Mouse (Mus musculus): ENCODE measurements at regions not wholly inside any gene's neighbourhood (a gene's known extent, or its start where the extent isn't known, plus 50 kb on each side); places are given as distances from the start of the nearest gene placed in this dataset.
A peak's percentile ranks its signal among the peaks of the same experiment; 100 is the strongest.

GRCm38 (mm10) chr15:67423922-67424321, 923.2 kb upstream of the Lrrc6 start:
- Histone ChIP-seq H3K27ac (ENCODE audit: low read depth) (peak overlapping the region; percentile 84), H3K4me2 (ENCODE audit: low read depth, low read length) (no peak overlapping the region), H3K36me3 (replicated peaks; ENCODE audit: insufficient read depth, low read length) (no peaks in the 10 kb centered on the region), H3K4me1 (ENCODE audit: insufficient read depth) (peaks cover 19% of the 10 kb centered on the region), H3K27me3 (ENCODE audit: insufficient read depth, low read length) (no peaks in the 10 kb centered on the region), H3K9me3 (ENCODE audit: low read length) (no peaks in the 10 kb centered on the region), H3K9ac (replicated peaks) (no peak overlapping the region), H3K4me3 (ENCODE audit: low read depth, low read length) (no peak overlapping the region)
- DNase-seq: peak; percentile 48
- TF ChIP-seq CTCF (IDR thresholded peaks at IDR 0.05; ENCODE audit: low read depth): no peak
- peak; percentile 58; the same call in 1 of the 2 replicates for TF ChIP-seq EP300 (IDR thresholded peaks at IDR 0.05; ENCODE audit: low read depth)
- WGBS (ENCODE audit: insufficient replicate concordance): 13% methylated on average over 3 of the region's 3 CpGs
- ATAC-seq: peak; percentile 99

- DNase-seq: no peak
- no peak overlapping the region for H3K9ac ChIP-seq (replicated peaks)
- H3K9me3 ChIP-seq (ENCODE audit: low read length): no peaks in the 10 kb centered on the region
- H3K36me3 ChIP-seq (replicated peaks; ENCODE audit: insufficient read depth, low read length): no peaks in the 10 kb centered on the region
- H3K27ac ChIP-seq (ENCODE audit: low read depth): no peak overlapping the region
- no peak overlapping the region for H3K4me3 ChIP-seq (ENCODE audit: low read depth, low read length)
- no peak overlapping the region for H3K4me2 ChIP-seq (ENCODE audit: low read depth, low read length)
- TF ChIP-seq CTCF (IDR thresholded peaks at IDR 0.05; ENCODE audit: low read depth): no peak
- no peak for TF ChIP-seq EP300 (IDR thresholded peaks at IDR 0.05; ENCODE audit: low read depth)
- H3K27me3 ChIP-seq (ENCODE audit: insufficient read depth, low read length): no peaks in the 10 kb centered on the region
- no peak for ATAC-seq
- peaks cover 19% of the 10 kb centered on the region for H3K4me1 ChIP-seq (ENCODE audit: insufficient read depth)
- WGBS (ENCODE audit: insufficient replicate concordance): 77% methylated on average over 8 of the region's 8 CpGs
These were observed 921.7 kb upstream of the Lrrc6 start for GRCm38 (mm10) chr15:67422277-67422953.

- DNase-seq (no peak), ATAC-seq (no peak)
- Histone ChIP-seq H3K9ac (replicated peaks) (no peak overlapping the region), H3K4me3 (ENCODE audit: low read depth, low read length) (no peak overlapping the region), H3K27me3 (ENCODE audit: insufficient read depth, low read length) (no peaks in the 10 kb centered on the region), H3K4me2 (ENCODE audit: low read depth, low read length) (no peak overlapping the region), H3K27ac (ENCODE audit: low read depth) (no peak overlapping the region), H3K36me3 (replicated peaks; ENCODE audit: insufficient read depth, low read length) (no peaks in the 10 kb centered on the region), H3K4me1 (ENCODE audit: insufficient read depth) (peaks cover 19% of the 10 kb centered on the region), H3K9me3 (ENCODE audit: low read length) (no peaks in the 10 kb centered on the region)
- 73% methylated on average over 6 of the region's 6 CpGs for WGBS (ENCODE audit: insufficient replicate concordance)
- TF ChIP-seq EP300 (IDR thresholded peaks at IDR 0.05; ENCODE audit: low read depth) (no peak), CTCF (IDR thresholded peaks at IDR 0.05; ENCODE audit: low read depth) (no peak)
These were observed 920.1 kb upstream of the Lrrc6 start for GRCm38 (mm10) chr15:67420776-67421175.

- DNase-seq (no peak), ATAC-seq (no peak)
- H3K9ac ChIP-seq (replicated peaks): no peak overlapping the region
- H3K4me1 ChIP-seq (ENCODE audit: insufficient read depth): peaks cover 19% of the 10 kb centered on the region
- H3K9me3 ChIP-seq (ENCODE audit: low read length): no peaks in the 10 kb centered on the region
- WGBS (ENCODE audit: insufficient replicate concordance): 85% methylated on average over 1 of the region's 1 CpGs
- no peak overlapping the region for H3K4me3 ChIP-seq (ENCODE audit: low read depth, low read length)
- no peaks in the 10 kb centered on the region for H3K27me3 ChIP-seq (ENCODE audit: insufficient read depth, low read length)
- H3K36me3 ChIP-seq (replicated peaks; ENCODE audit: insufficient read depth, low read length): no peaks in the 10 kb centered on the region
- H3K4me2 ChIP-seq (ENCODE audit: low read depth, low read length): no peak overlapping the region
- no peak overlapping the region for H3K27ac ChIP-seq (ENCODE audit: low read depth)
- no peak for TF ChIP-seq CTCF (IDR thresholded peaks at IDR 0.05; ENCODE audit: low read depth)
- TF ChIP-seq EP300 (IDR thresholded peaks at IDR 0.05; ENCODE audit: low read depth): no peak
These were observed 919.0 kb upstream of the Lrrc6 start for GRCm38 (mm10) chr15:67419733-67420132.

GRCm38 (mm10) chr15:67417742-67418163, 917.0 kb upstream of the Lrrc6 start:
- Histone ChIP-seq H3K36me3 (replicated peaks; ENCODE audit: insufficient read depth, low read length) (no peaks in the 10 kb centered on the region), H3K4me1 (ENCODE audit: insufficient read depth) (peaks cover 16% of the 10 kb centered on the region), H3K9ac (replicated peaks) (no peak overlapping the region), H3K9me3 (ENCODE audit: low read length) (no peaks in the 10 kb centered on the region), H3K4me3 (ENCODE audit: low read depth, low read length) (no peak overlapping the region), H3K27me3 (ENCODE audit: insufficient read depth, low read length) (no peaks in the 10 kb centered on the region), H3K27ac (ENCODE audit: low read depth) (no peak overlapping the region), H3K4me2 (ENCODE audit: low read depth, low read length) (no peak overlapping the region)
- ATAC-seq (no peak), DNase-seq (no peak)
- TF ChIP-seq CTCF (IDR thresholded peaks at IDR 0.05; ENCODE audit: low read depth) (no peak), EP300 (IDR thresholded peaks at IDR 0.05; ENCODE audit: low read depth) (no peak)
- WGBS (ENCODE audit: insufficient replicate concordance): 82% methylated on average over 2 of the region's 2 CpGs

GRCm38 (mm10) chr15:67415840-67416239, 915.1 kb upstream of the Lrrc6 start:
- no peaks in the 10 kb centered on the region for H3K9me3 ChIP-seq (ENCODE audit: low read length)
- DNase-seq: no peak

More at GRCm38 (mm10) chr15:67415840-67416239, 915.1 kb upstream of the Lrrc6 start:
- Histone ChIP-seq H3K4me1 (ENCODE audit: insufficient read depth) (peaks cover 11% of the 10 kb centered on the region), H3K36me3 (replicated peaks; ENCODE audit: insufficient read depth, low read length) (no peaks in the 10 kb centered on the region), H3K27me3 (ENCODE audit: insufficient read depth, low read length) (no peaks in the 10 kb centered on the region), H3K27ac (ENCODE audit: low read depth) (no peak overlapping the region), H3K4me3 (ENCODE audit: low read depth, low read length) (no peak overlapping the region), H3K9ac (replicated peaks) (no peak overlapping the region), H3K4me2 (ENCODE audit: low read depth, low read length) (no peak overlapping the region)
- no peak for ATAC-seq
- TF ChIP-seq EP300 (IDR thresholded peaks at IDR 0.05; ENCODE audit: low read depth): no peak
- TF ChIP-seq CTCF (IDR thresholded peaks at IDR 0.05; ENCODE audit: low read depth): no peak
- WGBS (ENCODE audit: insufficient replicate concordance): 63% methylated on average over 2 of the region's 2 CpGs
